Mouse (Mus musculus) hematopoietic stem cell, adult 5-6 weeks (primary cell): ENCODE results near the gene Gm4450. TPM values are rescaled to one million over a fixed set of nuclear protein-coding genes. Genes with fewer than 3 reads are reported as not detected.
"Not testable (repeated sequence)": the region's sequence is repeated elsewhere in the genome, so short reads cannot be mapped to it uniquely, and the experiment has no call there.

Experiments
- ATAC-seq, 2 experiments: fragments of 125-278 bp in 1 of 2; replicated peaks in 1 of 2; 2 replicates each; pipeline ENCODE4 v1.8.0; 2016 to 2017; ENCODE audit warnings: inconsistent platforms in 2 of 2, mild to moderate bottlenecking in 2 of 2, moderate number of reproducible peaks in 2 of 2, low read depth in 1 of 2, moderate TSS enrichment in 1 of 2; ENCODE audit not compliant: low FRiP score in 2 of 2, poor library complexity in 2 of 2, severe bottlenecking in 2 of 2, insufficient read depth in 1 of 2, low TSS enrichment in 1 of 2
- total RNA-seq: library from RNA; stranded (forward); fragments of 172-1452, 232-1000 nt; gene quantifications from 2 replicates; pipeline ENCODE4 v1.2.3, GENCODE M21; 2017

Gene Gm4450
- total RNA-seq = not detected in 2 replicates

- not testable (repeated sequence) for ATAC-seq
Measured at GRCm38 (mm10) chr3:98457026-98457425, at the start of gene Gm4450. Gene Gm4450 (minus strand): TSS chr3:98457126.

- peak; percentile 18 to 58; a peak in 2 of 4 replicates for ATAC-seq
Measured at GRCm38 (mm10) chr3:98497401-98497800, 40.5 kb upstream of the Gm4450 start.

GRCm38 (mm10) chr3:98496762-98497161, 39.8 kb upstream of the Gm4450 start:
- ATAC-seq = peak; percentile 76 to 77; a peak in 3 of 4 replicates

- ATAC-seq = not testable (repeated sequence)
Measured at GRCm38 (mm10) chr3:98495055-98495454, 38.1 kb upstream of the Gm4450 start.

- not testable (repeated sequence) for ATAC-seq
Measured at GRCm38 (mm10) chr3:98494184-98494583, 37.3 kb upstream of the Gm4450 start.

- not testable (repeated sequence) for ATAC-seq
Measured at GRCm38 (mm10) chr3:98471499-98471898, 14.6 kb upstream of the Gm4450 start.

- ATAC-seq = not testable (repeated sequence)
Measured at GRCm38 (mm10) chr3:98471057-98471456, 14.1 kb upstream of the Gm4450 start.

- ATAC-seq = not testable (repeated sequence)
Measured at GRCm38 (mm10) chr3:98469323-98469722, 12.4 kb upstream of the Gm4450 start.

GRCm38 (mm10) chr3:98453786-98454185, 3.1 kb downstream of the Gm4450 start:
- not testable (repeated sequence) for ATAC-seq

- ATAC-seq = peak; percentile 36 to 50; a peak in 1 of 4 replicates
Measured at GRCm38 (mm10) chr3:98443924-98444323, 13.0 kb downstream of the Gm4450 start.

- peak; percentile 81 to 82 for ATAC-seq
Measured at GRCm38 (mm10) chr3:98443149-98443779, 13.7 kb downstream of the Gm4450 start.

GRCm38 (mm10) chr3:98442245-98442644, 14.7 kb downstream of the Gm4450 start:
- ATAC-seq = not testable (repeated sequence)

- no peak for ATAC-seq
Measured at GRCm38 (mm10) chr3:98435030-98435429, 21.9 kb downstream of the Gm4450 start.

GRCm38 (mm10) chr3:98434088-98434816, 22.7 kb downstream of the Gm4450 start:
- peak; percentile 65 to 66 for ATAC-seq

GRCm38 (mm10) chr3:98428928-98429525, 27.9 kb downstream of the Gm4450 start:
- ATAC-seq = peak in 1 of 2 experiments; percentile 42; a peak in 2 of 4 replicates

GRCm38 (mm10) chr3:98428449-98428775, 28.5 kb downstream of the Gm4450 start:
- peak in 1 of 2 experiments; percentile 29; a peak in 1 of 4 replicates for ATAC-seq

- ATAC-seq = peak; percentile 54 to 89
Measured at GRCm38 (mm10) chr3:98427600-98428448, 29.1 kb downstream of the Gm4450 start.
